Mouse (Mus musculus) hindbrain, embryonic 10.5 days (tissue): ENCODE measurements around the gene Ret. TPM values are rescaled to one million over a fixed set of nuclear protein-coding genes. Genes with fewer than 3 reads are reported as not detected.

Experiments used
- DNase-seq: peaks from one replicate; pipeline ENCODE4 v3.0.0-alpha.2; 2017; ENCODE audit warnings: low spot score
- H3K27ac ChIP-seq: fragments of 300-500 bp; sonication (generic); 2 replicates; pipeline ENCODE4 v1.5.1; 2016; ENCODE audit warnings: mild to moderate bottlenecking, moderate library complexity
- H3K27me3 ChIP-seq: fragments of 300-500 bp; sonication (generic); 2 replicates; pipeline ENCODE4 v1.6.1; 2016; ENCODE audit warnings: mild to moderate bottlenecking; ENCODE audit not compliant: poor library complexity, insufficient read depth, severe bottlenecking
- H3K36me3 ChIP-seq: fragments of 300-500 bp; sonication (generic); 2 replicates; pipeline ENCODE4 v1.6.1; 2016; ENCODE audit warnings: mild to moderate bottlenecking, moderate library complexity
- H3K4me1 ChIP-seq: fragments of 300-500 bp; sonication (generic); replicated peaks from 2 replicates; pipeline ENCODE4 v1.6.1; 2016; ENCODE audit warnings: mild to moderate bottlenecking
- H3K4me3 ChIP-seq: fragments of 300-500 bp; sonication (generic); 2 replicates; pipeline ENCODE4 v1.5.1; 2016; ENCODE audit warnings: mild to moderate bottlenecking, moderate library complexity
- H3K9me3 ChIP-seq: fragments of 300-500 bp; sonication (generic); 2 replicates; pipeline ENCODE4 v1.6.1; 2016; ENCODE audit warnings: mild to moderate bottlenecking, moderate library complexity
- WGBS: fragments of 180-500 bp; shearing (Covaris S2); methylation state at CpG from one replicate; pipeline ENCODE4 v1.1.7; 2016; 5-methylcytosine and 5-hydroxymethylcytosine counted together
- polyA plus RNA-seq: library from polyadenylated mRNA; unstranded; fragments of >200 nt; fragmentation: Nextera tagmentation; extraction: Ambion mirVana; gene quantifications from 2 replicates; pipeline ENCODE4 v1.2.1, GENCODE M21; 2016

The Ret gene
- polyA plus RNA-seq, 1 experiment from 2014 or later = 5.2 TPM

GRCm38 (mm10) chr6:118192882-118193281, 4.6 kb downstream of the Ret start:
- Histone ChIP-seq H3K27ac (no peak overlapping the region), H3K4me3 (no peak overlapping the region), H3K36me3 (no peaks in the 10 kb centered on the region), H3K27me3 (peaks cover 48% of the 10 kb centered on the region), H3K4me1 (peaks cover 19% of the 10 kb centered on the region), H3K9me3 (no peaks in the 10 kb centered on the region)
- no peak for DNase-seq
- 70% methylated on average over 3 of the region's 3 CpGs for WGBS

GRCm38 (mm10) chr6:118192199-118192598, 5.3 kb downstream of the Ret start:
- Histone ChIP-seq H3K4me3 (no peak overlapping the region), H3K36me3 (no peaks in the 10 kb centered on the region), H3K9me3 (no peaks in the 10 kb centered on the region), H3K4me1 (peaks cover 16% of the 10 kb centered on the region), H3K27me3 (peaks cover 41% of the 10 kb centered on the region), H3K27ac (no peak overlapping the region)
- WGBS = 59% methylated on average over 4 of the region's 4 CpGs
- DNase-seq = no peak

- H3K27ac ChIP-seq = no peak overlapping the region
- H3K27me3 ChIP-seq = peaks cover 17% of the 10 kb centered on the region
- DNase-seq = no peak
- peaks cover 14% of the 10 kb centered on the region for H3K4me1 ChIP-seq
- no peaks in the 10 kb centered on the region for H3K9me3 ChIP-seq
- 63% methylated on average over 3 of the region's 3 CpGs for WGBS
- H3K36me3 ChIP-seq = no peaks in the 10 kb centered on the region
- H3K4me3 ChIP-seq = no peak overlapping the region
These were observed 7.8 kb downstream of the Ret start for GRCm38 (mm10) chr6:118189764-118190163.

GRCm38 (mm10) chr6:118188599-118188998, 8.9 kb downstream of the Ret start:
- H3K27ac ChIP-seq = no peak overlapping the region
- 90% methylated on average over 9 of the region's 9 CpGs for WGBS
- H3K9me3 ChIP-seq = no peaks in the 10 kb centered on the region
- peaks cover 6% of the 10 kb centered on the region; the same call in 1 of the 2 replicates for H3K27me3 ChIP-seq
- H3K4me3 ChIP-seq = no peak overlapping the region
- H3K36me3 ChIP-seq = no peaks in the 10 kb centered on the region
- DNase-seq = no peak
- peaks cover 14% of the 10 kb centered on the region for H3K4me1 ChIP-seq

GRCm38 (mm10) chr6:118187285-118187641, 10.3 kb downstream of the Ret start:
- DNase-seq = no peak
- Histone ChIP-seq H3K36me3 (no peaks in the 10 kb centered on the region), H3K4me3 (no peak overlapping the region), H3K9me3 (no peaks in the 10 kb centered on the region), H3K27ac (no peak overlapping the region; the same call in none of the 2 replicates), H3K27me3 (peaks cover 3% of the 10 kb centered on the region; the same call in 1 of the 2 replicates), H3K4me1 (peaks cover 14% of the 10 kb centered on the region)
- 85% methylated on average over 3 of the region's 3 CpGs for WGBS

GRCm38 (mm10) chr6:118186620-118187284, 10.8 kb downstream of the Ret start:
- Histone ChIP-seq H3K27me3 (no peaks in the 10 kb centered on the region), H3K4me1 (peaks cover 14% of the 10 kb centered on the region), H3K36me3 (no peaks in the 10 kb centered on the region), H3K9me3 (no peaks in the 10 kb centered on the region), H3K27ac (no peak overlapping the region; the same call in 1 of the 2 replicates), H3K4me3 (no peak overlapping the region)
- DNase-seq = peak; percentile 15
- 71% methylated on average over 17 of the region's 17 CpGs for WGBS

GRCm38 (mm10) chr6:118184126-118184525, 13.4 kb downstream of the Ret start:
- Histone ChIP-seq H3K36me3 (no peaks in the 10 kb centered on the region), H3K27ac (no peak overlapping the region), H3K4me1 (peaks cover 14% of the 10 kb centered on the region), H3K9me3 (no peaks in the 10 kb centered on the region), H3K4me3 (no peak overlapping the region), H3K27me3 (no peaks in the 10 kb centered on the region)
- DNase-seq = no peak
- 92% methylated on average over 10 of the region's 10 CpGs for WGBS

GRCm38 (mm10) chr6:118180085-118180423, 17.5 kb downstream of the Ret start:
- H3K27me3 ChIP-seq = no peaks in the 10 kb centered on the region
- no peak overlapping the region for H3K27ac ChIP-seq
- H3K9me3 ChIP-seq = no peaks in the 10 kb centered on the region
- 82% methylated on average over 12 of the region's 12 CpGs for WGBS
- no peaks in the 10 kb centered on the region for H3K4me1 ChIP-seq
- no peak overlapping the region for H3K4me3 ChIP-seq
- DNase-seq = no peak
- no peaks in the 10 kb centered on the region for H3K36me3 ChIP-seq

- Histone ChIP-seq H3K36me3 (no peaks in the 10 kb centered on the region), H3K27me3 (no peaks in the 10 kb centered on the region), H3K4me3 (no peak overlapping the region), H3K9me3 (no peaks in the 10 kb centered on the region), H3K27ac (no peak overlapping the region), H3K4me1 (no peaks in the 10 kb centered on the region)
- DNase-seq = peak; percentile 73
- WGBS = 62% methylated on average over 13 of the region's 13 CpGs
These were observed 18.0 kb downstream of the Ret start for GRCm38 (mm10) chr6:118179316-118180084.

GRCm38 (mm10) chr6:118173975-118174328, 23.6 kb downstream of the Ret start:
- Histone ChIP-seq H3K27ac (no peak overlapping the region), H3K4me1 (no peaks in the 10 kb centered on the region)
- WGBS = 83% methylated on average over 5 of the region's 5 CpGs

GRCm38 (mm10) chr6:118173251-118173974, 24.1 kb downstream of the Ret start:
- H3K27me3 ChIP-seq = no peaks in the 10 kb centered on the region
- no peaks in the 10 kb centered on the region for H3K36me3 ChIP-seq
- no peak for DNase-seq
- no peak overlapping the region for H3K27ac ChIP-seq
- no peaks in the 10 kb centered on the region for H3K9me3 ChIP-seq
- H3K4me1 ChIP-seq = no peaks in the 10 kb centered on the region
- H3K4me3 ChIP-seq = no peak overlapping the region
- WGBS = 92% methylated on average over 18 of the region's 18 CpGs

More at GRCm38 (mm10) chr6:118173975-118174328, 23.6 kb downstream of the Ret start:
- no peak for DNase-seq
- Histone ChIP-seq H3K27me3 (no peaks in the 10 kb centered on the region), H3K4me3 (no peak overlapping the region), H3K36me3 (no peaks in the 10 kb centered on the region), H3K9me3 (no peaks in the 10 kb centered on the region)

- WGBS = 90% methylated on average over 7 of the region's 7 CpGs
- DNase-seq = no peak
- H3K27me3 ChIP-seq = no peaks in the 10 kb centered on the region
- no peaks in the 10 kb centered on the region for H3K36me3 ChIP-seq
- H3K9me3 ChIP-seq = no peaks in the 10 kb centered on the region
- no peaks in the 10 kb centered on the region for H3K4me1 ChIP-seq
- H3K4me3 ChIP-seq = no peak overlapping the region
- H3K27ac ChIP-seq = no peak overlapping the region
These were observed 26.1 kb downstream of the Ret start for GRCm38 (mm10) chr6:118171386-118171785.

- no peak overlapping the region for H3K27ac ChIP-seq
- no peaks in the 10 kb centered on the region for H3K36me3 ChIP-seq
- no peaks in the 10 kb centered on the region for H3K4me1 ChIP-seq
- H3K4me3 ChIP-seq = no peak overlapping the region
- 86% methylated on average over 14 of the region's 14 CpGs for WGBS
- H3K9me3 ChIP-seq = no peaks in the 10 kb centered on the region
- H3K27me3 ChIP-seq = no peaks in the 10 kb centered on the region
- no peak for DNase-seq
These were observed 29.4 kb downstream of the Ret start for GRCm38 (mm10) chr6:118168106-118168505.
